Mouse (Mus musculus) lung, adult 2 months (tissue): Measurements from ENCODE around the gene Cmtm4.

ENCODE experiments used
- CTCF ChIP-seq: fragments of 200-500 bp; IDR thresholded peaks from 2 replicates; pipeline ENCODE4 v1.5.1; 2011; ENCODE audit warnings: mild to moderate bottlenecking, low read length, control low read depth; ENCODE audit not compliant: insufficient read depth
- POLR2A ChIP-seq: fragments of 200-500 bp; IDR thresholded peaks from 2 replicates; pipeline ENCODE4 v1.6.1; 2011; ENCODE audit warnings: low read depth, mild to moderate bottlenecking, control low read depth, low read length, borderline replicate concordance; ENCODE audit errors: extremely low read depth

DNA sequence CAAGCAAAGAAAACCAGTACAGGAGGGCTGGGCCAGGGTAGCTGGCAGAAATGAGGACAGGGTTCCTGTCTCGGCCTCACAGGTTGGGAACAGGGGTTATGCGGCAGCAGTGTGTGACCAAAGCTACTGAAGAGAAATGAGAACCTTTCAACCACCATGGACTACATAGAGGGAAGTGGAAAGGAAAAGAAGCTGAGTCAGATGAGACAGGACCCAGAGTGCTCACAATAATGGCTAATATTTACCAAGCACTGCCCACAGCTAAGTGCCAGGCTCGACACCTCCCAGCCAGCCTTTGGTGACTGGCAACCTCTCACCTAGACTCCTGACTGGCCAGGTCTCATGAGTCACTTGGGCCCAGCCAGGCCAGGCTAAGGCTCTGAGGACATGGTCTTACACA is 11.6 kb downstream of the Cmtm4 start:
- TF ChIP-seq POLR2A (no peak), CTCF (no peak)
